In the genomic region with DNA sequence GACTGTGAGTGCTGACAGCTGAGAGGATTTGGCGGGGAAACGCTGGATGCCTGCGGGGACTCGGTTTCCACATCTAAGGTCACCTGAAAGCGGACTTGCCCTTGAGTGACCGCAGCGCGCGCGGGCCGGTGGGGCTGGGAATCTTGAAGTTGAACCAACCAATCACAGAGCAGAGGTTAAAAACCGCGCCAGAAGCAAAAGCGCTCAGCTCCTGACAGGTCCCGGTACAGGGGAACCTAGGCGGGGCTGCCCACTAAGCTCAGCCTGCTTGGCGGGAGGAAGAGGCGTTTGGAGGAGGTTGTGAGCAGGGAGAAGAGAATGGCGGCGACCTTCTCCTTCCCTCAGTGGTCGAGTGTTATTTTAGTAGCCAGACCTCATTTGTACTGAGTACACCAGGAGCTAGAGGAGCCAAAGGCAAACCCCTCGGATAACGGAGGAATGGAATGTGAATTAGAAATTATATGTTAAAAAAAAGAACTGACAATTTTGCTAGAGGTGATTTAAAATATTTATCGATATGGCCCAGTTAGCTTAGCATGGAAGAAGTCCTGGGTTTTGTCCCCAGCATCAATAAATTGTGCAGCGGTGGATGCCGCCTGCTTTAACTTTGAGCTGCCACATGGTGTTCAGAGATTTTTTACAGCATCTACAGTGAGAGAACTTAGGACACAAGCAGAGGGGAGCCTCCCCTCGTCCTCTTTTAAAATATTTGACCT, we compare ENCODE assay signal across 8 mouse cellular contexts. TPM values are rescaled to one million over a fixed set of nuclear protein-coding genes. Genes with fewer than 3 reads are reported as not detected.
A peak's percentile ranks its signal among the peaks of the same experiment; 100 is the strongest.
DNase-seq lines count a peak whose midpoint lies in the region; ATAC-seq and TF ChIP-seq lines count a peak whose summit lies in the region.

No protein-coding gene starts in this region.

- peak overlapping the region; percentile 70 for H3K9ac ChIP-seq in stomach, embryonic 16.5 days (ENCODE audit: low read length)

- WGBS in stomach, embryonic 16.5 days = 1% methylated on average over 27 of the region's 27 CpGs

- peak overlapping the region; percentile 57 for H3K4me3 ChIP-seq in embryonic fibroblast, embryonic 13.5 days (ENCODE audit: insufficient read depth, low read length)
- peak overlapping the region; percentile 99 for H3K4me3 ChIP-seq in megakaryocyte, embryonic 14.5 days (replicated peaks)
- H3K4me3 ChIP-seq in stomach, embryonic 16.5 days (replicated peaks; ENCODE audit: low read length) = peak overlapping the region; percentile 97

- no peaks in the 10 kb centered on the region for H3K9me3 ChIP-seq in megakaryocyte, embryonic 14.5 days
- no peaks in the 10 kb centered on the region for H3K9me3 ChIP-seq in stomach, embryonic 16.5 days (replicated peaks; ENCODE audit: control insufficient read depth, low read length)

- ATAC-seq in stomach, embryonic 16.5 days (ENCODE audit: insufficient read depth, low FRiP score) = peak; percentile 46; the same call in 1 of the 2 replicates

- TF ChIP-seq POLR2A in embryonic fibroblast, embryonic 13.5 days (IDR thresholded peaks at IDR 0.05; ENCODE audit: low read depth, low read length) = peak; percentile 52

- H3K4me2 ChIP-seq in stomach, embryonic 16.5 days (ENCODE audit: low read depth, low read length) = peak overlapping the region; percentile 64

- no peak for TF ChIP-seq CTCF in embryonic fibroblast, embryonic 13.5 days (IDR thresholded peaks at IDR 0.05; ENCODE audit: borderline replicate concordance, insufficient read depth, low read length)

- H3K4me1 ChIP-seq in embryonic fibroblast, embryonic 13.5 days (ENCODE audit: control insufficient read depth, insufficient read depth, low read length) = peaks cover 6% of the 10 kb centered on the region; the same call in 1 of the 2 replicates
- peaks cover 91% of the 10 kb centered on the region for H3K4me1 ChIP-seq in megakaryocyte, embryonic 14.5 days
- H3K4me1 ChIP-seq in stomach, embryonic 16.5 days (ENCODE audit: control insufficient read depth, insufficient read depth, low read length) = peaks cover 36% of the 10 kb centered on the region

- no peaks in the 10 kb centered on the region for H3K27me3 ChIP-seq in megakaryocyte, embryonic 14.5 days (replicated peaks)
- H3K27me3 ChIP-seq in stomach, embryonic 16.5 days (ENCODE audit: control insufficient read depth, insufficient read depth, low read length) = no peaks in the 10 kb centered on the region

- peak; percentile 72 for DNase-seq in 3T3-L1 (ENCODE audit: low read depth, low spot score)
- peak; percentile 92 for DNase-seq in ES-CJ7 (ENCODE audit: low read depth, low spot score)
- DNase-seq in kidney, adult 11 months = peak; percentile 72
- DNase-seq in layer of hippocampus, postnatal 25 days (ENCODE audit: extremely low spot score in 1 of 2, low spot score in 1 of 2) = no peak
- DNase-seq in frontal cortex, adult 2 months (ENCODE audit: extremely low spot score in 1 of 2, low spot score in 1 of 2) = no peak

- peak overlapping the region; percentile 83 for H3K27ac ChIP-seq in embryonic fibroblast, embryonic 13.5 days (ENCODE audit: insufficient read depth, low read length)
- peak overlapping the region; percentile 17 for H3K27ac ChIP-seq in stomach, embryonic 16.5 days (ENCODE audit: low read length)

- H3K36me3 ChIP-seq in megakaryocyte, embryonic 14.5 days (replicated peaks; ENCODE audit: low read length) = peaks cover 12% of the 10 kb centered on the region
- 0 out of 2 replicates have a peak, but pooled peaks cover 3% of the 10 kb centered on the region for H3K36me3 ChIP-seq in stomach, embryonic 16.5 days (ENCODE audit: control insufficient read depth, insufficient read depth, low read length)

RNA-seq across cellular contexts. Expression of a gene that starts 1.1 kb away (rescaled TPM):
- polyA plus RNA-seq in embryonic fibroblast, embryonic 13.5 days (2011; ENCODE audit: insufficient read length, low read depth, missing spikeins) = 102 and 106 TPM in 2 replicates
- 40.1 and 47.8 TPM in 2 replicates for polyA plus RNA-seq in megakaryocyte, embryonic 14.5 days (2012; ENCODE audit: insufficient read depth, low replicate concordance)
- 139 and 145 TPM in 2 replicates for polyA plus RNA-seq in stomach, embryonic 16.5 days (2015; fragmentation: Nextera tagmentation; extraction: Ambion mirVana)
- total RNA-seq in layer of hippocampus, postnatal 25 days (2021) = 1 to 10 TPM; 2.6 to 3.5 TPM
- 2.0 and 2.2 TPM in 2 replicates for polyA plus RNA-seq in frontal cortex, adult 2 months (2012; rRNA removed)

RNA-seq across cellular contexts. Expression of a gene that starts 25.3 kb away (rescaled TPM):
- polyA plus RNA-seq in embryonic fibroblast, embryonic 13.5 days (2011; ENCODE audit: insufficient read length, low read depth, missing spikeins) = 1.4 and 3.4 TPM in 2 replicates
- not detected in 2 replicates for polyA plus RNA-seq in megakaryocyte, embryonic 14.5 days (2012; ENCODE audit: insufficient read depth, low replicate concordance)
- polyA plus RNA-seq in stomach, embryonic 16.5 days (2015; fragmentation: Nextera tagmentation; extraction: Ambion mirVana) = 1.8 and 1.9 TPM in 2 replicates
- 10 to 100 TPM; 20.6 to 25.0 TPM for total RNA-seq in layer of hippocampus, postnatal 25 days (2021)
- polyA plus RNA-seq in frontal cortex, adult 2 months (2012; rRNA removed) = 8.5 and 9.6 TPM in 2 replicates

RNA-seq across cellular contexts. Expression of a gene that starts 55.8 kb away (rescaled TPM):
- polyA plus RNA-seq in embryonic fibroblast, embryonic 13.5 days (2011; ENCODE audit: insufficient read length, low read depth, missing spikeins) = 3.2 and 5.9 TPM in 2 replicates
- polyA plus RNA-seq in megakaryocyte, embryonic 14.5 days (2012; ENCODE audit: insufficient read depth, low replicate concordance) = 0.80 and 3.6 TPM in 2 replicates
- polyA plus RNA-seq in stomach, embryonic 16.5 days (2015; fragmentation: Nextera tagmentation; extraction: Ambion mirVana) = 12.8 TPM in 2 replicates
- total RNA-seq in layer of hippocampus, postnatal 25 days (2021) = 1 to 10 TPM; 3.6 to 4.2 TPM
- 6.3 and 6.7 TPM in 2 replicates for polyA plus RNA-seq in frontal cortex, adult 2 months (2012; rRNA removed)

Comparison
In these comparisons a context has a peak if more than half of its experiments do, and no peak if none do; other contexts are left out.
1. DNase-seq: peak in 3T3-L1 (single experiment), ES-CJ7 (single experiment) and kidney, adult 11 months (single experiment); none in layer of hippocampus, postnatal 25 days (0 of 2) and frontal cortex, adult 2 months (0 of 2).
2. RNA of a gene that starts 1.1 kb away (polyA plus RNA-seq): 139 to 145 TPM in stomach, embryonic 16.5 days, 102 to 106 TPM in embryonic fibroblast, embryonic 13.5 days and 40.1 to 47.8 TPM in megakaryocyte, embryonic 14.5 days; 2.0 to 2.2 TPM in frontal cortex, adult 2 months; every median in the first group is over 10 times any median in the second.
3. Peak in every context shown above with its lines, with median percentiles within 50 percentile points of each other: H3K4me3 ChIP-seq.